Mouse (Mus musculus) cerebral cortex, adult 2 months (tissue): ENCODE measurements around the gene 4921536K21Rik.

Experiments
- WGBS: fragments of 180-500 bp; shearing (Covaris S2); methylation state at CpG from one replicate; pipeline ENCODE4 v1.1.7; 2018; 5-methylcytosine and 5-hydroxymethylcytosine counted together

The 4921536K21Rik gene

GRCm38 (mm10) chr11:3894406-3895281 is at the start of gene 4921536K21Rik, which contains the start of gene Dusp18:
4921536K21Rik (minus strand) TSS chr11:3895098.
Dusp18 (plus strand) TSS chr11:3895240.
- WGBS, result 8% methylated on average over 46 of the region's 46 CpGs

- WGBS, result 90% methylated on average over 7 of the region's 7 CpGs
These were observed 46.5 kb upstream of the 4921536K21Rik start for GRCm38 (mm10) chr11:3941371-3941770.

DNA sequence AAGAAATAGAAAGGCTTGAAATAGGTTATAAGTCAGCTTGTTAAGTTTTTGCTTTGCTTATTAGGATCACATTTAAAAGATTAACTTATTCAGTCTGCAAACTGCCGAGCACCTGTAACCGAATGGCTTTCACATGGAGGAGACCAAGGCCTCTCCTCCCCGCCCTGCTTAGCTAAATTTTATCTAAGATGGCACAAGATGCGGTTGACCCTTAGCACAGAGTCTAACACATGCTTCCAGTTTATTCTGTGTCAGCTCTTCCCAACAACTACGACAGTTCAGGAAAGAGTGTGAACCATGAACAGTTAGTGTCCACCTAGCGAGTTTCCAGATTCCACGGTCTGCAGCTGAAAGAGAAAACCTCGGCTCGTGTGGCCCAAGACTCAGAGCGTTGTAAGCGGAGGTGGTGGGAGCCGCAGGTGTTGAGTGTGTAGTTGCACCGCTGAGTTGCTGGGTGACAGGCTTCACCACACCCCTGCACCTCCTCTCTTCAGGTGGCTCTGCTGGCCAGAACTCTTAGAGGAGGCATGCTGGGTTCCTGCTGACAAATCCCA is 42.5 kb upstream of the 4921536K21Rik start:
- WGBS, result 88% methylated on average over 13 of the region's 13 CpGs

DNA sequence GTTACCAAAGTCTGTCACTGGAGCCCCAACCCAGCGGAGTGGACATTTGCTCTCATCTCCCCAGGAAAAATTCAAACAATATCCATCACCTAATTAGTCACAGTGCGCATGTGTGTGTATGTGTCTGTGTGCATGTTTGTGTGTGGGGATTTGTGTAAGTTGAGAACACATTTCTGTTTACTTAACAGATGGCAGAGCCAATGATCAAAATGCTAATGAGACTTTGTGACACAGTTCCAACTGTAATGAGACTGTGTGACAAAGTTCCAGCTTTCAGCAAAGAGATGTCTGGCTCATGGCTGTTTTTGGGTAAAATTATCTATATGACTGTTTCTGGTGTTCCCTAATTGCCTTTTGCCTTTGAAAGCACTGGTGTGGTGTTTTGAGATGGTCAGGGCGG is 41.4 kb upstream of the 4921536K21Rik start:
- WGBS, result 72% methylated on average over 3 of the region's 3 CpGs

DNA sequence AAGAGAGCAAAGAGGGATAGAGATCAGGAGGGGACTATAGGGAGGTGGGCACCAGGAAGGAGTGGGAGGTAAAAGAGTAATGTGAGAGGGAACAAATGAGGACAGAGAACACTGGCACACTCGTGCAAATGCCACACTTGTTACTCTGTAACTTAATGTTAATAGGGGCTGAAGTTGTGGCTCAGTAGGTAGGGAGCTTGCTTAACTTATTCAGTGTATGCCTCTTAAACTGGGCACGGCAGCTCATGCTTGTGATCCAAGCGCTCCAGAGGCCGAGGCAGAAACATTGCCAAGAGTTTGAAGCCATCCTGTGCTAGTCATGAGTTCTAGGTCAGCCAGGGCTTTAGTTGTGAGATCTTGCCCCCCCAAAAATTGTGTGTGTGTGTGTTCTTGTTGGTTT is 40.2 kb upstream of the 4921536K21Rik start:
- WGBS, result 78% methylated on average over 4 of the region's 4 CpGs

GRCm38 (mm10) chr11:3933756-3934285 is 38.9 kb upstream of the 4921536K21Rik start:
- WGBS, result 91% methylated on average over 9 of the region's 9 CpGs

- 1% methylated on average over 19 of the region's 26 CpGs for WGBS
These were observed 36.8 kb upstream of the 4921536K21Rik start, which contains the start of gene Tcn2 for GRCm38 (mm10) chr11:3931511-3932211. Tcn2 (minus strand) TSS chr11:3932159.

GRCm38 (mm10) chr11:3930931-3931330 is 36.0 kb upstream of the 4921536K21Rik start:
- WGBS, result 39% methylated on average over 6 of the region's 6 CpGs

- 75% methylated on average over 4 of the region's 4 CpGs for WGBS
These were observed 35.1 kb upstream of the 4921536K21Rik start for GRCm38 (mm10) chr11:3930019-3930418.

GRCm38 (mm10) chr11:3925916-3926315 is 31.0 kb upstream of the 4921536K21Rik start:
- 94% methylated on average over 10 of the region's 10 CpGs for WGBS

DNA sequence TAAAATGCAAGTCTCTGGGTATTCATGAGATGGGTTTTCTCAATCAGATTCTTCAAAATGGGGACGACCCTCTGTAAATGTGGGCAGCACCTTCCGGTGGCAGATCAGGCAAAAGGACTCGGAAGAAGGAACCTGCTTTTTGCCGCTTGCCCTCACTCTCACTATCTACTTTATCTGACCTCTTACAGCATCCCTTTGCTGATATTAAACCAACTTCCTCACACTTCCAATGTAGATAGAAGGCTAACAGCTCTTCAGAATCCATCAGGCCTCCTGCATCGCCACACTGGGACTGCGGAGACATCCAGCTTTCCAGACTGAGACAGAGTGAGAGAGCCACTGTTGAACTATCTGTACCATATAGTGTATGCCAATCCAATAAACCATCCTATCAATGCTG is 27.8 kb upstream of the 4921536K21Rik start:
- WGBS, result 96% methylated on average over 6 of the region's 6 CpGs

DNA sequence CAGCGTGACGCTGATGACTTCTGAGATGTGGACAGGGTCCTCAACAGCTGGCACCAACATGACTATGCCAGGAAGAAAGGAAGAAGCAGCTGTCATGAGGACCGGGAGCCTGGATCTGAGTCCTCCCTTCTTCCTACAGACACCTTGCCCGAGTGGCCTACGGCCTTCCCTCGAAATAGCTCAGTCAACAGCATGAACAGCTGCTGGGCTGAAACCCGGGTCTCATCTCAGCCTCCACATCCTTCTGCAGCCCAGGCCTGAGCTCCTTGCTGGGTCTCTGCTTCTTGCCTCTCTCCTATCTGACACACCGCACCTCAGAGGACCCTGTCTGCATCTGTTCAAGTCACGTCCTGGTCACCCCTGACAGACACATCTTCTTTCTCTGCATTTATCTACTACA is 27.2 kb upstream of the 4921536K21Rik start:
- 92% methylated on average over 9 of the region's 9 CpGs for WGBS

DNA sequence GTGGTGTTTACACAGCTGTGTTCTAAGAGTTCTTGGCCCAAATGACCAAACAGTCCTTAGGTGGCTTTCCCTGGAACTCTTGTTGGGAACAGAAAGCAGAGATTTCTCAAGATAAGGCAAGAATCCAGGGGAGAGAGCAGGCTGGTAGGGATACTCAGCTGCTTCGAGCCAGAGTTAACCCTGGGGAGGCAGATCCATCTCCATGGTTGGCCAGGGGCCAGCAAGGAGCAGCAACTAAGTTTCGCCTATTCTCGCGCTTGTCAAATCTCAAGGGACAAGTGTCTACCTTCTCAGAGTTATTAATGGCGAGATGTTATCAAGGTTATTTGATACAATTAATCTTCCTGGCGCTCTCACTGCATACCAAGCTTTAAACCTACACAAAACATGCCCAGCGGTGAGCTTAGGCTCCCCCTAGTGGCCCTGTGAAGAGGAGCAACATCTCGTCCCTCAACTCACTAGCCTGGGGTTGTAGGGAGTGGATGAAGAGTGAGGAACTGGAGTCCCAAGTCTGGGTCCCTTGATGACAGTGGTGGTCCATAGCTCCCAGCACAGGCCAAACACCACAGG is 26.5 kb upstream of the 4921536K21Rik start:
- 21% methylated on average over 8 of the region's 8 CpGs for WGBS

DNA sequence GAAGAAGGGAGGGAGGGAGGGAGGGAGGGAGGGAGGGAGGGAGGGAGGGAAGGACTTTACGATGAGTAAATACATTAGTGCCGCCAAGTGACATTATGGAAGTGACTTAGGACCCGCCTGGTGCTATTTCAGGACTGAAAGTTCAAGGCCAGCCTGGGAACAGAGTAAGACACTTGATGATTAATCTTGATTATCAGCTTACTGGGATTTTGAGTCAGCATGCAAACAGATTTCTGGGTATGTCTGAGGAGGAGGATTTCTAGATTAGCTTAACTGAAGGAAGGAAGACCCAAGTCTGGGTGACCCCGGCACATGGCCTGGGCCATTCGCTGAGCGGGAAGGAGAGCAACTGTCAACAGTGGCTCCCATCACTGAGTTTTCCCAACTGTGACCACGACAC is 25.6 kb upstream of the 4921536K21Rik start:
- 95% methylated on average over 7 of the region's 7 CpGs for WGBS

DNA sequence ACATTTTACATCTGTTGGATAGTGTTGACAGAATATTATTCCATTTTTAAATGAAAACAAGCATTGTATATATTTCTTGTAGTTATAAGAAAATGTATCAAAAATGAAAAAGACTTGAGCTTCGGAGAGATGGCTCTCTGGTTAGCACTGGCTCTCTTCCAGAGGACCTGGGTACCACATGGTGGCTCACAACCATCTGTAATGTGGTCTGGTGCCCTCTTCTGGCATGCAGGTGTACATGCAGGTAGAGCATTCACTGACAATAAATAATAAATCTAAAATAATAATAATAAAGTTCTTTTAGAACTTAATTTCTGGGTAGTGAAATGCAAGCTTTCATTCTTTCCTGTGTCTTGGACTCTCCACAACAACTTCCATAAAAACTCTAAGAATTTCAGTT is 23.8 kb upstream of the 4921536K21Rik start:
- WGBS, result 27% methylated on average over 1 of the region's 1 CpGs

DNA sequence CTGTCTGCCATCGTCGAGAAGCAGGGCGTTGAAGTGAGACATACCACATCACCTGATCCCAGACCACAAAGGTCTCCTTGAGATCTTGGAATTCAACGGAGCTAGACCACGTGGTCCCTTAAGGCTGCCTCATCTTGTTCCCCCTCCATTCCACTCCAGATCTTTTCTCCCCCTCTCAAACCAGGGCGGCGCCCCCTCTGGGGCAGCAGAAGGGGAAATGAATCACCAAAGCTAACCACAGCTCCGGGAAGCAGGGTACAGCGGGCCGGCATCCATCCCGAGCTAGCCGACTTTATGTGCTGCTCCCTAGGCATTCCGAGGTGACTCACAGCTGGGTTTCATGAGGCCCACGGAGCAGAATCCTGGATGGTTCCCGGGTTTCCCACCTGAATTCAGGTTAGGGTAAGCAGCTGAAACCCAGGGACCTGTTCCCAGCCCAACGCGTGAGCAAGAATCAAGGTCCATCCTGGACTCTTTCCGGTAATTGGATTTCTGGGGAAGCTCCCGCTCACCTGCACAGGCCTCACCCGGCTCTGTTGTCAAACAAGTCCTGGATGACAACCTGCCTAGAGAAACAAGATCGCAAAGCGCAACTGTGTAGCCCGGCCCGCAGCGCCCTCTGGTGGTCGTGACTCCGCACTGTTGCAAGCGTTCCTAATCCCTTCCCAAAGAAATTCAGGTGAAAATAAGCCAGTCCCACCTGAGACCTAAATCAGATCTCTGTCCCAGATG is 19.4 kb upstream of the 4921536K21Rik start, which contains the start of gene Slc35e4:
Slc35e4 (minus strand) TSS at position 556 of the 732 bp plus-strand sequence.
- 1% methylated on average over 28 of the region's 28 CpGs for WGBS

- under 1% methylated on average over 65 of the region's 65 CpGs for WGBS
These were observed 18.6 kb upstream of the 4921536K21Rik start for GRCm38 (mm10) chr11:3913316-3914108.

GRCm38 (mm10) chr11:3912875-3913271 is 18.0 kb upstream of the 4921536K21Rik start:
- WGBS, result 3% methylated on average over 16 of the region's 16 CpGs

GRCm38 (mm10) chr11:3912100-3912874 is 17.4 kb upstream of the 4921536K21Rik start:
- 6% methylated on average over 19 of the region's 19 CpGs for WGBS
